Mouse (Mus musculus): ENCODE results near the gene Lnpk. TPM values are rescaled to one million over a fixed set of nuclear protein-coding genes. Genes with fewer than 3 reads are reported as not detected.

Lnpk gene
- polyA plus RNA-seq, 1 experiment, result 7.1 TPM

- Histone ChIP-seq H3K36me3 (ENCODE audit: control insufficient read depth, insufficient read depth) (no peaks in the 10 kb centered on the region), H3K4me3 (ENCODE audit: insufficient read depth, poor library complexity, severe bottlenecking) (no peak overlapping the region), H3K79me3 (ENCODE audit: low read depth) (no peaks in the 10 kb centered on the region), H3ac (ENCODE audit: control insufficient read depth, insufficient read length, low read depth) (no peak overlapping the region), H3K27me3 (ENCODE audit: control insufficient read depth, insufficient read depth, insufficient read length) (no peaks in the 10 kb centered on the region), H3K79me2 (ENCODE audit: control insufficient read depth, insufficient read depth) (no peaks in the 10 kb centered on the region)
- no peak for TF ChIP-seq CEBPB (IDR thresholded peaks at IDR 0.05; ENCODE audit: low read depth)
- TF ChIP-seq MYOG (IDR thresholded peaks at IDR 0.05; ENCODE audit: control insufficient read depth, extremely low read depth, insufficient read length), result no peak
- no peak for TF ChIP-seq FOSL1 (IDR thresholded peaks at IDR 0.05; ENCODE audit: insufficient read depth, low read length, poor library complexity, severe bottlenecking)
- TF ChIP-seq MAX (IDR thresholded peaks at IDR 0.05), result no peak
- no peak for TF ChIP-seq MYOD1 (IDR thresholded peaks at IDR 0.05; ENCODE audit: control insufficient read depth, insufficient read length, low read depth)
- TF ChIP-seq CTCF (IDR thresholded peaks at IDR 0.05; ENCODE audit: control insufficient read depth, insufficient read depth, insufficient read length), result no peak
- no peak for TF ChIP-seq USF1 (IDR thresholded peaks at IDR 0.05; ENCODE audit: low read depth)
These were observed 87.8 kb downstream of the Lnpk start for GRCm38 (mm10) chr2:74491426-74491825.

GRCm38 (mm10) chr2:74490186-74490585 is 89.0 kb downstream of the Lnpk start:
- Histone ChIP-seq H3K27me3 (ENCODE audit: control insufficient read depth, insufficient read depth, insufficient read length) (no peaks in the 10 kb centered on the region), H3K79me3 (ENCODE audit: low read depth) (no peaks in the 10 kb centered on the region), H3K36me3 (ENCODE audit: control insufficient read depth, insufficient read depth) (no peaks in the 10 kb centered on the region), H3ac (ENCODE audit: control insufficient read depth, insufficient read length, low read depth) (no peak overlapping the region), H3K79me2 (ENCODE audit: control insufficient read depth, insufficient read depth) (no peaks in the 10 kb centered on the region), H3K4me3 (ENCODE audit: insufficient read depth, poor library complexity, severe bottlenecking) (no peak overlapping the region)
- TF ChIP-seq CEBPB (IDR thresholded peaks at IDR 0.05; ENCODE audit: low read depth) (no peak), MYOG (IDR thresholded peaks at IDR 0.05; ENCODE audit: control insufficient read depth, extremely low read depth, insufficient read length) (no peak), MAX (IDR thresholded peaks at IDR 0.05) (no peak), MYOD1 (IDR thresholded peaks at IDR 0.05; ENCODE audit: control insufficient read depth, insufficient read length, low read depth) (no peak), USF1 (IDR thresholded peaks at IDR 0.05; ENCODE audit: low read depth) (no peak), FOSL1 (IDR thresholded peaks at IDR 0.05; ENCODE audit: insufficient read depth, low read length, poor library complexity, severe bottlenecking) (no peak), CTCF (IDR thresholded peaks at IDR 0.05; ENCODE audit: control insufficient read depth, insufficient read depth, insufficient read length) (no peak)

DNA sequence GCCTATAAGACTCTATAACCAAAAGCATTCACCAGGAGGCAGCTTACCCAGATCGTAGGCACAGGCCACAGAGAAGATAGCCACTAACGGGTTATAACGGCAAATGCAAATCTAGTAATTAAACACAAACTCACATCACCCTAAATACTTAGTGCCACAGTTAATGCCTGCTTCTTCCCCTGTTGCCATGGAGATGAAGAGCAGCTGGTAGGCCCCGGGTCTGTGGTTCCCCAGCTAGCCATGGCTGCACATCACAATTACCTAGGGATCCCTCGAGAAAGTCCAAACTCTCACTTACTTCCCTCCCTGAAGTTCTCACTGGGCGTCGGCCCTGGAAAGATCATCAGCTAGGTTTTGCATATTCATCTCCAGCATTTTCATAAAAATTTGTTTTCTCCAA is 90.8 kb downstream of the Lnpk start:
- no peaks in the 10 kb centered on the region for H3K79me3 ChIP-seq (ENCODE audit: low read depth)
- TF ChIP-seq FOSL1 (IDR thresholded peaks at IDR 0.05; ENCODE audit: insufficient read depth, low read length, poor library complexity, severe bottlenecking) (no peak), USF1 (IDR thresholded peaks at IDR 0.05; ENCODE audit: low read depth) (no peak), CTCF (IDR thresholded peaks at IDR 0.05; ENCODE audit: control insufficient read depth, insufficient read depth, insufficient read length) (no peak), MAX (IDR thresholded peaks at IDR 0.05) (no peak), MYOD1 (IDR thresholded peaks at IDR 0.05; ENCODE audit: control insufficient read depth, insufficient read length, low read depth) (no peak), MYOG (IDR thresholded peaks at IDR 0.05; ENCODE audit: control insufficient read depth, extremely low read depth, insufficient read length) (no peak), CEBPB (IDR thresholded peaks at IDR 0.05; ENCODE audit: low read depth) (no peak)
- no peak overlapping the region for H3ac ChIP-seq (ENCODE audit: control insufficient read depth, insufficient read length, low read depth)
- no peaks in the 10 kb centered on the region for H3K79me2 ChIP-seq (ENCODE audit: control insufficient read depth, insufficient read depth)
- H3K36me3 ChIP-seq (ENCODE audit: control insufficient read depth, insufficient read depth), result no peaks in the 10 kb centered on the region
- no peak overlapping the region for H3K4me3 ChIP-seq (ENCODE audit: insufficient read depth, poor library complexity, severe bottlenecking)
- no peaks in the 10 kb centered on the region for H3K27me3 ChIP-seq (ENCODE audit: control insufficient read depth, insufficient read depth, insufficient read length)

GRCm38 (mm10) chr2:74482651-74483050 is 96.6 kb downstream of the Lnpk start:
- Histone ChIP-seq H3K4me3 (ENCODE audit: insufficient read depth, poor library complexity, severe bottlenecking) (no peak overlapping the region), H3K36me3 (ENCODE audit: control insufficient read depth, insufficient read depth) (no peaks in the 10 kb centered on the region), H3K27me3 (ENCODE audit: control insufficient read depth, insufficient read depth, insufficient read length) (no peaks in the 10 kb centered on the region), H3ac (ENCODE audit: control insufficient read depth, insufficient read length, low read depth) (no peak overlapping the region), H3K79me3 (ENCODE audit: low read depth) (no peaks in the 10 kb centered on the region), H3K79me2 (ENCODE audit: control insufficient read depth, insufficient read depth) (no peaks in the 10 kb centered on the region)
- TF ChIP-seq CEBPB (IDR thresholded peaks at IDR 0.05; ENCODE audit: low read depth) (peak; percentile 29), MAX (IDR thresholded peaks at IDR 0.05) (no peak)

DNA sequence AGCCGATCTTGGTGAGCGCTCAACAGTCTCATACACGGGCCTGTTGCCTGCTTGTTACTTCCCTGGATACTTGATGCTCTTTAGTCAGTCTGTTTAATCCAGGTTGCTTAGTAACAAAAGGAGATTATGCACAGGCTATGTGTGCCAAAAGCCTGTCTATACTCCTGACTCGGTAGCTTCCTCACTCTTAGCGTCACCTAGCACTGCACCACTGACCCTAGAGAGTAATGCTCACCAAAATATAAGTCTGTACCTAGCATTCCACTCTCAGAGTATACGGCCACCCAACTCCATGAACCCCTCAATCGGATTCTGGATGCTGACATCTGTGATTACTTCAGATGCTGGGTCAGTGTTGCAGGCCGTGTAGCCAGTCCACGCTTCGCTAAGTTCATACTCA is 97.1 kb downstream of the Lnpk start:
- Histone ChIP-seq H3K27me3 (ENCODE audit: control insufficient read depth, insufficient read depth, insufficient read length) (no peaks in the 10 kb centered on the region), H3K36me3 (ENCODE audit: control insufficient read depth, insufficient read depth) (no peaks in the 10 kb centered on the region), H3K4me3 (ENCODE audit: insufficient read depth, poor library complexity, severe bottlenecking) (no peak overlapping the region), H3ac (ENCODE audit: control insufficient read depth, insufficient read length, low read depth) (no peak overlapping the region), H3K79me2 (ENCODE audit: control insufficient read depth, insufficient read depth) (no peaks in the 10 kb centered on the region), H3K79me3 (ENCODE audit: low read depth) (no peaks in the 10 kb centered on the region)
- TF ChIP-seq MYOD1 (IDR thresholded peaks at IDR 0.05; ENCODE audit: control insufficient read depth, insufficient read length, low read depth) (no peak), CTCF (IDR thresholded peaks at IDR 0.05; ENCODE audit: control insufficient read depth, insufficient read depth, insufficient read length) (no peak), MYOG (IDR thresholded peaks at IDR 0.05; ENCODE audit: control insufficient read depth, extremely low read depth, insufficient read length) (no peak), USF1 (IDR thresholded peaks at IDR 0.05; ENCODE audit: low read depth) (no peak), CEBPB (IDR thresholded peaks at IDR 0.05; ENCODE audit: low read depth) (no peak), FOSL1 (IDR thresholded peaks at IDR 0.05; ENCODE audit: insufficient read depth, low read length, poor library complexity, severe bottlenecking) (no peak), MAX (IDR thresholded peaks at IDR 0.05) (no peak)

Other genes starting within 250 kb of the Lnpk start
- gene Evx2, start 80.1 kb upstream of the Lnpk start, polyA plus RNA-seq (2012; fragmentation: generic; extraction: Trizol), result not detected
- not detected for gene Hoxd13, start 88.9 kb upstream of the Lnpk start, polyA plus RNA-seq (2012; fragmentation: generic; extraction: Trizol)
- not detected for gene Hoxd12, start 95.6 kb upstream of the Lnpk start, polyA plus RNA-seq (2012; fragmentation: generic; extraction: Trizol)
- gene Hoxd11, start 100.1 kb upstream of the Lnpk start, polyA plus RNA-seq (2012; fragmentation: generic; extraction: Trizol), result not detected
- not detected for gene Hoxd10, start 112.5 kb upstream of the Lnpk start, polyA plus RNA-seq (2012; fragmentation: generic; extraction: Trizol)
- gene Hoxd9, start 118.3 kb upstream of the Lnpk start, polyA plus RNA-seq (2012; fragmentation: generic; extraction: Trizol), result not detected
- gene Hoxd8, start 125.2 kb upstream of the Lnpk start, polyA plus RNA-seq (2012; fragmentation: generic; extraction: Trizol), result not detected
- gene Hoxd3, start 132.5 kb upstream of the Lnpk start, polyA plus RNA-seq (2012; fragmentation: generic; extraction: Trizol), result not detected
- gene Hoxd4, start 132.5 kb upstream of the Lnpk start, polyA plus RNA-seq (2012; fragmentation: generic; extraction: Trizol), result not detected
- gene Gm28230, start 147.3 kb upstream of the Lnpk start, polyA plus RNA-seq (2012; fragmentation: generic; extraction: Trizol), result not detected
- gene Hoxd1, start 183.5 kb upstream of the Lnpk start, polyA plus RNA-seq (2012; fragmentation: generic; extraction: Trizol), result not detected
- 30.2 TPM for gene Mtx2, start 246.4 kb upstream of the Lnpk start, polyA plus RNA-seq (2012; fragmentation: generic; extraction: Trizol)

All from C2C12 (cell line).